Mouse (Mus musculus) hindlimb bud, embryonic 11.5 days (tissue): Measurements from ENCODE around the gene Col10a1.
"Not testable (repeated sequence)": the region's sequence is repeated elsewhere in the genome, so short reads cannot be mapped to it uniquely, and the experiment has no call there.

Experiments
- DNase-seq: peaks from one replicate; pipeline ENCODE4 v3.0.0-alpha.2; 2012; ENCODE audit warnings: low read depth, low spot score; ENCODE audit errors: extremely low spot score

The Col10a1 gene

DNA sequence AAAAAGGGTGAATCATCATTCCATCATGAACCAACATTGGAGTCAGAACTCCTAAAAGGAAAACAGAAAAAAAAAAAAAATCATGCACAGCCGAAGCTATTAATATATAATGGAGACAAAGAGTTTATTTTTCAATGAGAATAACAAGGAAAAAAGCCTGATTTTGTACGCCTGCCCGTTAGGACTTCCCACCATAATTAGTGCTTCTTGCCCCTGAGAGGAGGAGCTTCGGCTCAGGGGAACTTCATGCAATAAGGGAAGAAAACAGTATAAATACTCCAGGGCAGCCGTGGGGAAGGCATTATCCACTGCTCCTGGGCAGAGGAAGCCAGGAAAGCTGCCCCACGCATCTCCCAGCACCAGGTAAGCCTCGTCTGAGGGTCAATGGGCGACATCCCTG lies at the start of gene Col10a1:
TSS of gene Col10a1 (plus strand) at position 301 of the 400 bp plus-strand sequence.
- no peak for DNase-seq

DNA sequence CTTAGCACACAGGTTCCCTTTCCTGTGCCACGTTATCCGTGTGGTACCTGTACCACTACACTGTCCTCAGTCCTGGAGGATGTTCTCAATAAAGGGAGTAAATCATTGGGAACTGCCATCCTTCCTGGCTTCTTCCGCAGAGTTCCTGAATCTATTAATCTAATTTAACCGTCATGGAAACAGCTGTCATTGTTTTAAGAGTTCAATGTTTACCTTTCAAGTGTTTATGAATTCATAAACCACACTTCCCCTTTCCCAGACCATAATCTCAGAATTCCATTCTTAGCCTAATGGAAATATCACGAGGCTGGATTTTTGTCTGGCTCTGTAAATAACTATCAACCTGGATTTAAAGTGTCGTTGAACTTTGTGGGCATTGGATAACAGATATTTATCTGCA lies 48.8 kb upstream of the Col10a1 start:
- DNase-seq, result no peak

DNA sequence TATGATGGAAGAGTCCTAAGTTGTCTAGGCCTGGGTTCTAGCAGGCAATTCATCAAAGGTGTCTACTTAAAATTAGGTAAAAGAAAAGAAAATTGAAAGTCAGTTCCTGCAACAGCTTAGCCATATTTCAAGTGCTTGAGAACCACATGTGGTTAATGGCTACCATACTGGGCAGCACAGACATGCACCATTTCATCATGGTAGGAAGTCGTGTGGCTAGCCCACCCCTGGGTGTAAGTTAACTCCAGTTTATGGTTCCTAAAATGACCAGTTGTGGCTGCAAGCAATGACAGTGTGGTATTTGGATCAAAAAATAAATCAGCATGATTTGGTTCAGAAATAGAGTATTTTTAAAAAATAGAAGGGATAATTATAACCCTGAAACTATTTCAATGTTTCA lies 47.9 kb upstream of the Col10a1 start:
- no peak for DNase-seq

DNA sequence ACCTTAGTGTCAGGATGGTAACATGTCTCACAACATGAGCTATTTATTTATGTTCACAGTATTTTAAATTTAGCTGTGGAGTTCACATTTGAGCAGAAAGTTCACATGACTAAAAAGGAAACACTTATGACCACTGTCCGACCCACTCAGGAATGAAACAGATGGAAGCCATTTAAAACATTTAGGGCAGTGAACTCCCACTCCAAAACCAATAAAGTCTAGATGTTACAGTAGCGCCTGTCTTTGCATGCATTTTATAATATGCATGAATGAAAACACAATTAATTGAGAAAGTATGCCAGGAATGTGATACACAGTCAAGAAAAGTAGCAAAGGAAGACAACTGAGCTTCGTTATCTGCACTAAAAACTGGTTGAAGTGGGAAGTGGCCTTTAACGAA lies 37.6 kb upstream of the Col10a1 start:
- no peak for DNase-seq

DNA sequence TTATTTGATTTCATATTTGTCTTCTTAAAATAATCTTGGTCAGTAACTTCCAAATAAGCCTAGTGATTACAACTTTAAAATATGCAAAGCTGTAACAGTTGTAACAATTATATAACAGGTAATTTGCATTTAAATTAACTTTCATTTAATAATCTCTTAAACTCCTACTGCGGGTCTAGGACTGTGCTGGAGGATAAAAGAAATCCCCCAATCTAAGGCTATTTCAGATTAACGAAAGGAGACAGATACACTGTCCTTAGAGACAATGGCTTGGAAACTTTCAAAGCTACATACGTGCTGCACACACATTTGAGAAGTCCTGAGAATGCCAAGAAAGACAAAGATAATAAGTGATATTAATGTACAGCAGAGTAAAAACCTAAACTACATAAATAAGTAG lies 31.5 kb upstream of the Col10a1 start:
- DNase-seq, result no peak

DNA sequence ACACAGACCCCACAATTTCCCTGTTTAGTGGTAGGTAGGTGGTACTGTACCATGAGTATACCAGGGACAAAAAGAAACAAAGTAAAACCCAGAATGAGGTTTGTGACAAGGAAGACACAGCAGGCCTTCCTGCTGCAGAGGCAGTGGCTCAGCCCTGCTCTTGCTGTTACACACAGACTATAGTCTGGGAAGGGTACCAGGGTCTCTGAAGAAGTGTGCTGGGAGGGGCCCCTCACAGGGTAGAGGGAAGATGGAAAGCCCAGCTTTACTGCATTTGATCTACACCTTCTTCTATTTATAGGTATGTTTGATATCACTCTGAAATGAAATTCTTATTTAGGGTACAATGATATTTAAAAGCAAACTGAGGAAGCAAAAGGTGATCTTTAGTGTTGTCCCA lies 26.0 kb upstream of the Col10a1 start:
- no peak for DNase-seq

DNA sequence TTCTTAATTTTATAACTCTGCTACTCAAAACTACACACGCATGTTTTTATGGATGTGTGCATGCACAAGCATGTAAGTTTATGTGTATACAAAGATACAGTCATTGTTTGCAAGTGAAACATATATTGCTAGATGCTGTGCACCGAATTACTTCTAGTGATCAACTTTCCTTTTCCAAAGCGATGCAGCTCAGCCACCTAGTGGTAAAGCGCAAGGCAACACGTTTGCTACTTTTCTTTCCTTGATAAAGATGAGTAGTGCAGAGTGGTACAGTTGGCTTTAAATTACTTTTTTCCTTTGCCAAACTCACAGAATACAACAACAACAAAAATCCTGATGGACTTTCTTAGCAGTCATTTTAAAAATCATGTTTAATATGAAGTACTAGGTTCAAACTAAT lies 21.6 kb upstream of the Col10a1 start:
- DNase-seq, result no peak

GRCm38 (mm10) chr10:34373332-34373731 lies 16.4 kb upstream of the Col10a1 start:
- no peak for DNase-seq

GRCm38 (mm10) chr10:34385636-34386035 lies 4.1 kb upstream of the Col10a1 start:
- DNase-seq, result no peak

- no peak for DNase-seq
Observed at GRCm38 (mm10) chr10:34396959-34397358, 7.2 kb downstream of the Col10a1 start.

- no peak for DNase-seq
Observed at GRCm38 (mm10) chr10:34399267-34399666, 9.5 kb downstream of the Col10a1 start.

DNA sequence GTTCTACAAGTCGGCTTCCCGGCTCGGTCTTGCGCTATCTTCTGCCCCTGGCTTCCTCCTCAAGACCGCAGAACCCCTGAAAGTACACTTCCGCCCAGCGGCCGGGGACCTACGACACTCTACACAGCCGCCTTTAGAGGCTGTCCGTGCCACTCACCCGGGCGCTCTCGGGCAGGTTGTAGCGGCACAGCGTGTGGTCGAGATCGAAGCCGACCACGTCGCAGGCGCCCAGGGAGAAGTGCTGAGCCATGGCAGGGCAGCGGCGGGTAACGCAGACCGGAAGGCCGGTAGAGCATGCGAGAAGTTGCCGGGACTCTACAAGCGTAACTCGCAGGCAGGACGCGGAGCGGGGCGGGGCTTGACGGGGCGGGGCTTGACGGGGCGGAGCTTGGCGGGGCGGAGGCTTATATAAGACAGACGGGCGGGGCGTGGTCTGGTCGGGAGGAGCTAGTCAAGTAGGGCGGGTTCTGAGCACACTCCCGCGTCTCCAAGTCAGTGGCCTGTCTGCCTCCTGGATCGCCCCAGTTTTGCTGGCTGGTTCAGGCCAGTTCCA lies 28.5 kb downstream of the Col10a1 start, which contains the start of gene Nt5dc1:
TSS of gene Nt5dc1 (minus strand) at position 349 of the 553 bp plus-strand sequence.
- peak; percentile 44 for DNase-seq

- not testable (repeated sequence) for DNase-seq
Observed at GRCm38 (mm10) chr10:34418794-34419193, 29.0 kb downstream of the Col10a1 start.

GRCm38 (mm10) chr10:34431783-34432182 lies 42.0 kb downstream of the Col10a1 start:
- DNase-seq, result no peak

DNA sequence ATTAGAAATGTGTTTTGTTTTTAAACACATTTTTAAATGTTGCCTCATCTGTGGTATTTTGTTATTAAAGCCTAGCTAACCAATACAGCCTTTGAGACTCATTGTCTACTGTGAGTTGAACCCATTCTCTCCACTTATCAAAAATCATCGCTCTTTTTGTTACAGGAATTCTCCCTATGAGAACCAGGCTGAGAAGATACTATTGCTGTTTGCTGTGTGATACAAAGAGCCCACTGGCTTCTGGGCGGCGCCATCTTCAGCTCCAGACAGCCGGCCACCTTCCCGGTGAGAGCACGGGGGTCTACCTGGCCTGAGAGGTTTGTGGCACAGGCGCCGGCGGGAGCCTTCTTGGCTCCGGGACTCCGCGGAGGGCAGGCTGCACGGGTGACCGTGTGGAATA lies 44.4 kb downstream of the Col10a1 start:
- DNase-seq, result not testable (repeated sequence)
